Mouse (Mus musculus) cerebellum, adult 2 months (tissue): ENCODE measurements around the gene Tubd1.

Experiments used
- CTCF ChIP-seq: fragments of 200-500 bp; IDR thresholded peaks from 2 replicates; pipeline ENCODE4 v1.5.1; 2011; ENCODE audit warnings: low read depth, mild to moderate bottlenecking, control low read depth, low read length, moderate library complexity, borderline replicate concordance; ENCODE audit not compliant: insufficient read depth
- POLR2A ChIP-seq: fragments of 200-500 bp; IDR thresholded peaks from 2 replicates; pipeline ENCODE4 v1.6.1; 2011; ENCODE audit warnings: low read length, control low read depth, borderline replicate concordance; ENCODE audit not compliant: insufficient read depth

DNA sequence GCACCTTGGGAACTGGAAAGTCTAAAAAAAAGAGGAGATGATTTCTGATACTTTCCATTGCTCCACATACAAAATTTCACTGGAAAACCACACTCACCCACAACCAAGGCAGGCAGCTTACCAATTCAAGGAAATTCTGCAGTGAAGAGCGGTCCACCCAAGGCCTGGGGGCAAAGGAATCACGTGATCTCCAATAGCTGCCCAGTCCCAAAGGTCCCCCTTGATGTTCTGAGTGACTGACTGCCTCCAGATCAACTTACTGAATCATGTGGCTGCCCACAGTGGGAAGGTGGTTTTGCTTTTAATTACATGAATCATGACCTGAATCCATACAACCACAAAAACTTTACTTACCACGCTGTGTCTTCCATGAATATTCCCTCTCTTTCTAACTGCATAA lies 27.6 kb upstream of the Tubd1 start:
- no peak for TF ChIP-seq POLR2A
- no peak for TF ChIP-seq CTCF
